ENCODE assay signal across 17 mouse cellular contexts in genomic region chr10:17337217-17337616, GRCm38 (mm10).
"Had no signal": no experiment of that assay in that cellular context is flagged by ENCODE, and none has a peak within 500 bp of the region (broad histone marks: within the 10 kb centered on the region; RNA-seq: fewer than 3 reads in every experiment).

No protein-coding gene starts in this region.

- H3K4me2 ChIP-seq: lung, embryonic 15.5 days; midbrain, embryonic 11.5 days; midbrain, embryonic 13.5 days; midbrain, embryonic 15.5 days; neural tube, embryonic 12.5 days had no signal

- ATAC-seq: lung, postnatal 0 days; midbrain, embryonic 13.5 days; midbrain, embryonic 15.5 days had no signal

- H3K9me3 ChIP-seq: lung, embryonic 15.5 days; megakaryocyte, embryonic 14.5 days; midbrain, embryonic 13.5 days; midbrain, embryonic 15.5 days; neural tube, embryonic 12.5 days had no signal

- H3K9ac ChIP-seq: lung, embryonic 15.5 days; midbrain, embryonic 13.5 days; midbrain, embryonic 15.5 days; neural tube, embryonic 12.5 days had no signal

- DNase-seq: lung, adult 2 months; lung, postnatal 14 days; lung, postnatal 36 days; right cerebral cortex, postnatal 25 days; right cerebral cortex, postnatal 4 days; spleen, adult 18-20 months; thymus, adult 18-20 months; thymus, postnatal 25 days; thymus, postnatal 4 days had no signal

- H3K36me3 ChIP-seq: lung, embryonic 15.5 days; midbrain, embryonic 13.5 days; midbrain, embryonic 15.5 days; neural tube, embryonic 12.5 days had no signal

- H3K4me3 ChIP-seq: lung, embryonic 15.5 days; megakaryocyte, embryonic 14.5 days; midbrain, embryonic 13.5 days; midbrain, embryonic 15.5 days; neural tube, embryonic 12.5 days had no signal

- H3K27ac ChIP-seq: lung, embryonic 15.5 days; macrophage; midbrain, embryonic 13.5 days; midbrain, embryonic 15.5 days; neural tube, embryonic 12.5 days had no signal

- H3K27me3 ChIP-seq: lung, embryonic 15.5 days; megakaryocyte, embryonic 14.5 days; midbrain, embryonic 13.5 days; midbrain, embryonic 15.5 days; neural tube, embryonic 12.5 days had no signal
